Mouse (Mus musculus) testis, adult 2 months (tissue): ENCODE data around the gene Olfr215.

Source experiments
- CTCF ChIP-seq: fragments of 200-500 bp; IDR thresholded peaks from 2 replicates; pipeline ENCODE4 v1.5.1; 2012; ENCODE audit warnings: low read depth, mild to moderate bottlenecking, inconsistent platforms, low read length, moderate library complexity; ENCODE audit not compliant: control insufficient read depth, insufficient read depth, insufficient replicate concordance
- POLR2A ChIP-seq: fragments of 200-500 bp; IDR thresholded peaks from 2 replicates; pipeline ENCODE4 v1.6.1; 2012; ENCODE audit warnings: low read depth, mild to moderate bottlenecking, inconsistent platforms, low read length, moderate library complexity; ENCODE audit not compliant: control insufficient read depth

- TF ChIP-seq POLR2A (no peak), CTCF (no peak)
These were observed 45.8 kb downstream of the Olfr215 start, which contains the start of gene Olfr213 for GRCm38 (mm10) chr6:116538156-116538555.
